Mouse (Mus musculus) c-Kit-negative CD71-positive TER-119-positive erythroid progenitor cells, embryonic 14.5 days (primary cell): ENCODE data around the gene Phlpp1.

ENCODE experiments used
- DNase-seq: peaks from one replicate; pipeline ENCODE4 v3.0.0-alpha.2; 2013; ENCODE audit warnings: low read depth, low spot score

The Phlpp1 gene

GRCm38 (mm10) chr1:106387264-106387663 is 215.7 kb downstream of the Phlpp1 start:
- no peak for DNase-seq

- no peak for DNase-seq
Observed at GRCm38 (mm10) chr1:106389673-106390072, 218.1 kb downstream of the Phlpp1 start.

- no peak for DNase-seq
Observed at GRCm38 (mm10) chr1:106393072-106393471, 221.5 kb downstream of the Phlpp1 start.

DNA sequence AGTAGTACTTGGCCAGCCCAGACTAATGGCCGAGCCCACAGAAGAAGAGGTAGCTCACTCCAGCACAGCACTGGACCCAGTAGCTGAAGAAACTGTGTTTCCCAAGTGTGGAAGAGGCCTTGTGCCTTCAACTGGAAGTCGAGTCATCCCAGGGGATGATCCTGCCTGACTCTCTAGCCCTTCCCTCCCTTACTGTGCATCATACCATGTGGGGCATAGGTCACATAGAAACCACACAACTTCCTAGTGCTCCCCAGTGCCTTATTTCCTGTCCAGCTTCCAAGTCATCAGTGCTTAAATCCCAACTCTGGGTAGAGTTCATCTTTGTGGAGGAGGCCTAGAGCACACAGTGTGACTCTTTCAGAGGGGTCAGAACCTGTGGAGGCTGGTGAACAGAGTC is 223.1 kb downstream of the Phlpp1 start:
- DNase-seq = no peak

DNA sequence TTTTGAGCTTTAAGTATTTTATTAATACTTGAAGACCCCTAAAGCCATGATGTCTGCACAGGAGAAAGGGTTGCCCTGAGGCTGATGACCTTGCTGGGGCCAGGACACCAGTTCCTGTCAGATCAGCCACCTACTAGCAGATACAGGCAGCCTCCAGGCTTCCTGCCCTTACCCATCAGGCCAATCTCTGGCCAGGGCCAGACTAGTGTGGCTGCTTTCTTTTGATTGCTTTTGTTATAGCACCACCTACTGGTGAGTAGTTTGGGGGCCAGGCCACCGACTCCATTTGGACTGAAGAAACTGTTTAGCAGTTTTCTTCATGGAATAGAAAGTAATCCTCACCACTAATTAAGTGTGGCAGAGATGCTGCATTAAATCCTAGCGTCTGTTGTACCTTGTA is 223.9 kb downstream of the Phlpp1 start:
- DNase-seq = no peak

- DNase-seq = no peak
Observed at GRCm38 (mm10) chr1:106400900-106401634, 229.5 kb downstream of the Phlpp1 start.

DNA sequence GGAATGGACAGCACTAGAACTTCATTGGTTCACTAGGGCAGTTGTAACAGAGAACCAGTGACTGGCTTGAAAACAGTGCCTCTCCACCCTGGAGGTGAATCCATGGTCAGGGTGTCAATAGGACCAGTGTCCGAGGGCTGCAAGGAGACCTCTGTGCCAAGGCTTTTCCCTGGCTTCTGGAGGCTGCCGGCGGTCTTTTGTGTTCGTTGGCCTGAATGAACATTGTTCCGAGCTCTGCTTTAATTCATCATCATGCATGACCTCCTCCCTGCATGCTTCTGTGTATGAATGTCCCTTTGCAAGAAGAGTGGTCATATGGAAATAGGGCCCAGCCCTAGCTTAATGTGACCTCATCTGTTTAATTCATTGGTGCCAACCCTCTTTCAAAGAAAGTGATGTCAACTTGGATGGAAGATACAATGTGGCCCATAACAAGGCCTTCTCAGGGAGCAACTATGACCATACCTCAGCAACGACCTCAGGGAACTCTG is 231.5 kb downstream of the Phlpp1 start:
- DNase-seq = no peak

DNA sequence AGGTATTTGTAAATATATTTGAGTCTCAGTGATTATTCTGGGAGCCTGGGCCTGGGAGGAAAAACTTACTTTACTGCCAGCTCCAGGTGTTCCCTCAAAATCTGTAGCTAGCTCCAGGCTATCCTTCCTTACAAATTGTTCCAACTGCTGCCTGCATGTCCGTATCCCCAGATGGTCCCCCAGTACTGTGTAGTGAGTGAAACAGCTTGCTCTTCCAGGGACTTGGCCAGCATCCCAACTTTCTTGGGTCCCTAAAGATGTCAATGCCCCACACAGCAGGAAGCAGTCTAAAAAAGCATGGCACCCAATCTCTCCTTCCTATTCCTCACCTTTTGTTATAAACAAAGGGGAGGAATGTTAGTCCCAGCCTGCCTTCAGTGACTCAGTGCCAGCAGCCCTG is 235.3 kb downstream of the Phlpp1 start:
- no peak for DNase-seq

DNA sequence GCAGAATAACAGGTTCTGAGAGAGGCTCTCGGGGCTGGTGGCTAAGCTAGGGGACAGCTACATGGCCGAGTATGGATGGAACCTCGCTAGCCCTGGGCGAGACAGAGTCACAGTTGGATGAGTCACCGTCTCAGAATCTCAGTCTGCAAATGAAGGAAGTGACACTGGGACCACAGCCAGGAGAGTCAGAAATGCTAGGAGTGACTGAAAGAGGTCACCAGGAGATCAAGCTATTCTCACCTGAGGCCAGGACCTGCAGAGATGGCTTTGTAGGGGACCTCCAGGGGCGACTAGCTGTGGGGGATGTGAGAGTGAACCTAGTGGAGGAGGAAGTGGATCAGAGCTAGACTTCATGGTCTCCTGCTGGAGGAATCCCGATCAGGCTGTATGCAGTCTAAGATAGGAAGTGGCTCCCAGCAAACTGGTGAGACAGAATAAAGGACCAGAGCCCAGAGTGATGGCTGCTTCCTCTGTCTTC is 236.4 kb downstream of the Phlpp1 start:
- DNase-seq = no peak

GRCm38 (mm10) chr1:106410858-106411257 is 239.3 kb downstream of the Phlpp1 start:
- no peak for DNase-seq

DNA sequence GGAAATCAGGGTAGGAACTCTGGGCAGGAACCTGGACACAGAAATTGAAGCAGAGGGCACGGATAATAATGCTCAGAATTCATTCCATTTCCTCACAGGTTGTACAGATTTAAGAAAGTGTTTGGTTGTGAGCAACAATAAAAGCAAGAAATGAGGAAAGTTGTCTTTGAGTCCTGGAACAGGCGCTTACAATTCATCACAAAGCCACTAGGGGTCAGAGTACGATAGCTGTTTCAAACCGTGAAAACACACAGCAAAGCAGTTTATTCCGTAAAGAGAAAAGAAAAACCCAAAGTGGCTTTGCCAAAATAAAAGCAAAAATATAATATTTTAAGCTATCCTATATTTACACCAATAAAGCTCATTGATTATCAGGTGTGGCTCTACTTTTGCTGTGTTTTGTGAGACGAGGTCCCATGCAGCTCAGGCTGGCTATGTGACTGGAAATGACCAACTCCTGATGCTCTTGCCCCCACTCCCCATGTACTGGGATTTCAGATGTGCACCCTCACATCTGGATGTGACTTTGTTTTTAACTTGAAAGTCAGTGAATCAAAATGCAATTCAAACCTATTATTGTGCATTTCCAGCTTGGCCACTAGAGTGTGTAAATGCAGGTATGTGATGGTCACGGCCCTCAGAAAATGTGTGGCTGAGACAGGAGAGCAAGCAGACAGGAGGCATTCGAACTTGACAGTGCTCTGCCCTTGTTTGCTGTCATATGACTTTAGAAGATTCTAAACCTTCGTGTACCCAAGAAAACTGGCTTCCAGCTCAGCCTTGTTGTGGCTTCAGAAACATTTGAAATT is 253.8 kb downstream of the Phlpp1 start:
- no peak for DNase-seq

DNA sequence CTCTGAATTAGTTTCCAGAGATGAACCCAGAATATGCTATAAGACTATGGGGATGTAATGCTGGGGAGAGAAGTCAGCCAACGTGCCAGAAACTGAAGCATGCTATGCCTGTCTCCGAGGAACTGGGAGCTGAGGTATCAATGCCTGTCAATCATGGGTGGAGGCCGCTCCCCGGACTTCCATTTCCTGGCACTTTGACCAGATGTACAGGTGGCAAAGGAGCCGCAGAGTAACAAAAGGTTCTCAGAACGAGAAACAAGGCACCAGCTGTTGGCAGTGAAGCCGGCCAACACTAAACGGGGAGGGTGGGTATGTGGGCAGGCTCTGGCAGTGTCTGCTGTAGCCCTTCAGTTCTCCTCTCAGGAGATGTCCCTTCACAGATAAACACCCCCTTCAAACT is 256.6 kb downstream of the Phlpp1 start:
- no peak for DNase-seq

GRCm38 (mm10) chr1:106428580-106428979 is 257.0 kb downstream of the Phlpp1 start:
- DNase-seq = no peak

DNA sequence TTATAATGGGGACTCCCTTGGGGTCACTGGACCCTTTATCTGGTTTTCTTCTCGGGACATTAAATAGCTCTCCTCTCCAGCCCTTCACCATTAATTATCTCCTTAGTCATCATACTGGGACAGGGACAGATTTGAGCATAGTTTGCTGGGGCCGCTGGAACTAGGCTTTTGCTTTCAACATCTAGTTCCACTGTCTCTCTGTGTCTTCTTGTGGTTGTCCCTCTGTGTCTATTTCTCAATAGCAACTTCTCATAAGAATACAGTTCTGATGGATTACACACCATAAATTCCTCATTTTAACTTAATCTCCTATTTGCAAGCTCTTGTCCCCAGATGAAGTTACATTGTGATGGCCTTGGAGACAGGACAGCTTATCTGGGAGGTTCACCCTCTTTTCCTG is 262.0 kb downstream of the Phlpp1 start:
- DNase-seq = no peak
